Mouse (Mus musculus): ENCODE measurements around the gene Nos3. TPM values are rescaled to one million over a fixed set of nuclear protein-coding genes. Genes with fewer than 3 reads are reported as not detected.

The Nos3 gene
- total RNA-seq (2023), result under 1 TPM; 0.18 to 0.21 TPM

DNA sequence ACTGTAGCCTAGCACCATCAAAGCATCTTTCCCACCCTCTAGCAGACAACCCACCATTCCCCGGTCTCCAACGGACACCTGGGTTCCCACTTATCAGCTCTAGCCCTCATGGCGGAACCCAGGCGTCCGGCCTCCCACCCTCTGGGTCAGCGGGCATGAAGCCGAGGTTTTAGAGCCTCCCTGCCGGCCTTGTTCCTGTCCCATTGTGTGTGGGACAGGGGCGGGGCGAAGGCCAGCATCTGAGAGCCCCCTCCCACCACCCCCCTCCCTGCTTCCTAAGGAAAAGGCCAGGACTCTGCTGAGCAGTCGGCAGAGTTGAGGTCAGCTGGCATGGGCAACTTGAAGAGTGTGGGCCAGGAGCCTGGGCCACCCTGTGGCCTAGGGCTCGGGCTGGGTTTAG, at the start of gene Nos3:
Nos3 (plus strand) TSS at position 303 of the 400 bp plus-strand sequence.

DNA sequence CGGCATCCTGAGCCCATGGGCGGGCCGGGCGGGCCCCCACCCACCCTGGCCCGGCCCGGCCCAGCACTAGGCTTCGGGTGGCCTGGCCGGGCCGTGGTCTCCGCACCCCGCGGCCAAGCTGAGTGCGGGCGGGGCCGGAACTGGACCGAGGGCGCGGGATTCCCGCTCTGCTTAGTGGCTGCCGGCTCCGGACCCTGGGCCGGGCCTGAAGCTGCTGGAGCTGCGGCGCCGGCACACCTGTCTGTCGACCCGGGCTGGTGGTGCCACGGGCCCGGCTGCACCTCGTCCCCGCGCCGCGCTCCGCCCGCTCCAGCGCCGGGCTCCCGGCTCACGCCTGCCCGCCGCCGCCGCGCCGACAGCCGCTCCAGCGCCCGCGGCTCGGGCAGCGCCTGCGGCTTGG, 13.3 kb upstream of the Nos3 start, which contains the start of gene Kcnh2:
Kcnh2 (minus strand) TSS at position 327 of the 400 bp plus-strand sequence.

DNA sequence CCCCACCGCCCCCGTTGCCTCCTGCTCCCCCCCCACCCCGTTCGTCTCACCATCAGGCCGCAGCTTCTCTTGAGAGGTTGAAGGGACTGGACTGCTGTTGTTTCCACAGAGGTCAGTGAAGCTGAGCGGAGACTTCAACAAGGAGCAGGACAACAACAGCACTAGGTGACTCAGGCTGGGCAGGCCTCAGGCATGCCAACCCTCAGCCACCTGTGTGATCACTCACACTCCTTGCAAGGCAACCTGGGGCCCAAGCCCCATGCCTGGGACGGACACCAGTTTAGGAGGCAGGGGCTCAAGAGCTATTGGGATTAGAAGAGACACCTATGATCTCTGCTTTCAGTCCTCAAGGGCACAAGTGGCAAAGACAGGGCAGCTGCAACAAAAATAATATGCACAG, 27.3 kb downstream of the Nos3 start, which contains the start of gene Atg9b:
Atg9b (minus strand) TSS at position 280 of the 400 bp plus-strand sequence.

DNA sequence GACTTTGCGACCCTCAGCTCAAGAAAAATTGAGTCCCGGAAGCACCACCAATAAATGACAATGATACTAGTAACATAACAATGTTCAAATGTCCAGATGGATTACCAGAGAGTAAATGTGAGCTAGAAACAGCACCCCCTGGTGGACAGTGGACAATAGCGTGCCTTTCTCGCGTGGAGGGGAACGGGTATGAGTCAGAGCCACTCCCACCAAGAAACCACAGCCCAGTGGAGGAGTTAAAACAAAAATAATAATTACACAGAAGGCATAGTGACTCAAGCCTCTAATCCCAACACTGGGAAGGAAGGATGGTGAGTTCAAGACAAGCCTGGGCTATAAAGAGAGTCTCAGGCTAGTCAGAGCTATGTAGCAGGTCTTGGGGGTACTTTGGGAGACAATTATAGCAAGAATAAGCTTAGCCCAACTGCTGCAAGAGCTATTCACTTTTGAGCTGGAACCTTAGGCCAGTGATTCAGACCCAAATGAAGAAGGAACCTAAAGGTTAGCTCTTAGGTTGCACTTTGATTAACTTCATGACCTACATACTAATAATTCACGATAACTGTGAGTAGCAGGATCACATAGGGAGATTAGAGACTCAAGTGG, 28.9 kb downstream of the Nos3 start, which contains the start of gene Abcb8:
Abcb8 (plus strand) TSS at position 272 of the 606 bp plus-strand sequence.

GRCm38 (mm10) chr5:24413042-24413693, 48.6 kb downstream of the Nos3 start, which contains the start of gene Asic3:
Gene Asic3 (plus strand): TSS chr5:24413392.

GRCm38 (mm10) chr5:24423129-24424003, 58.8 kb downstream of the Nos3 start, which contains the start of the genes Cdk5 and Slc4a2:
Gene Cdk5 (minus strand): TSS chr5:24423530.
Gene Slc4a2 (plus strand): TSS chr5:24423837.

Other genes with a start within 250 kb of the Nos3 start
- gene Nupl2, start 199.8 kb upstream of the Nos3 start, total RNA-seq (2023), result 1 to 10 TPM; 6.8 to 8.0 TPM
- not detected for gene Kcnh2, start 13.2 kb upstream of the Nos3 start, total RNA-seq (2023)
- 1 to 10 TPM; 1.4 TPM for gene Atg9b, start 27.3 kb downstream of the Nos3 start, total RNA-seq (2023)
- 10 to 100 TPM; 11.2 to 12.7 TPM for gene Abcb8, start 28.9 kb downstream of the Nos3 start, total RNA-seq (2023)
- gene Asic3, start 48.6 kb downstream of the Nos3 start, total RNA-seq (2023), result under 1 TPM in 1 of 2 experiments, not detected in 1; 0.26 TPM
- gene Cdk5, start 58.7 kb downstream of the Nos3 start, total RNA-seq (2023), result 10 to 100 TPM; 23.1 to 32.0 TPM
- gene Slc4a2, start 59.0 kb downstream of the Nos3 start, total RNA-seq (2023), result 10 to 100 TPM; 59.6 to 65.9 TPM
- gene Fastk, start 80.5 kb downstream of the Nos3 start, total RNA-seq (2023), result 10 to 100 TPM; 44.0 to 59.8 TPM
- gene Tmub1, start 83.0 kb downstream of the Nos3 start, total RNA-seq (2023), result 10 to 100 TPM; 19.3 to 19.6 TPM
- 10 to 100 TPM; 58.6 to 61.2 TPM for gene Agap3, start 87.4 kb downstream of the Nos3 start, total RNA-seq (2023)
- not detected for gene Gbx1, start 162.4 kb downstream of the Nos3 start, total RNA-seq (2023)
- gene Asb10, start 176.2 kb downstream of the Nos3 start, total RNA-seq (2023), result not detected
- gene 4931409K22Rik, start 192.0 kb downstream of the Nos3 start, total RNA-seq (2023), result not detected
- 10 to 100 TPM; 30.4 to 32.8 TPM for gene Abcf2, start 212.7 kb downstream of the Nos3 start, total RNA-seq (2023)
- 10 to 100 TPM; 29.1 to 31.1 TPM for gene Chpf2, start 221.9 kb downstream of the Nos3 start, total RNA-seq (2023)